Mouse (Mus musculus) gastrocnemius, adult 2 months (tissue): ENCODE results near the gene Ifitm5. TPM values are rescaled to one million over a fixed set of nuclear protein-coding genes. Genes with fewer than 3 reads are reported as not detected.
A peak's percentile ranks its signal among the peaks of the same experiment; 100 is the strongest.

ENCODE experiments used
- DNase-seq: peaks from one replicate; pipeline ENCODE4 v3.0.0; 2022
- H3K27ac ChIP-seq: fragments of 200-600 bp; 2 replicates; pipeline ENCODE4 v1.8.1; 2022; ENCODE audit warnings: mild to moderate bottlenecking
- H3K4me3 ChIP-seq: fragments of 200-600 bp; 2 replicates; pipeline ENCODE4 v1.8.1; 2022; ENCODE audit warnings: mild to moderate bottlenecking, moderate library complexity
- CTCF ChIP-seq: fragments of 200-600 bp; IDR thresholded peaks from 2 replicates; pipeline ENCODE4 v1.8.1; 2022; ENCODE audit warnings: antibody characterized with exemption, mild to moderate bottlenecking, moderate library complexity
- intact Hi-C: fragments of 180-260 bp; cut with DNase I; formaldehyde crosslinking; loops from one replicate; pipeline ENCODE4 v1.15.1; 2025
- total RNA-seq, 2 experiments: library from RNA; stranded (reverse); gene quantifications; 2 replicates each; pipeline ENCODE4 v1.2.3; 2021

Ifitm5 gene
- total RNA-seq, 2 experiments from 2014 or later = 0.33 TPM; not detected in 1

DNA sequence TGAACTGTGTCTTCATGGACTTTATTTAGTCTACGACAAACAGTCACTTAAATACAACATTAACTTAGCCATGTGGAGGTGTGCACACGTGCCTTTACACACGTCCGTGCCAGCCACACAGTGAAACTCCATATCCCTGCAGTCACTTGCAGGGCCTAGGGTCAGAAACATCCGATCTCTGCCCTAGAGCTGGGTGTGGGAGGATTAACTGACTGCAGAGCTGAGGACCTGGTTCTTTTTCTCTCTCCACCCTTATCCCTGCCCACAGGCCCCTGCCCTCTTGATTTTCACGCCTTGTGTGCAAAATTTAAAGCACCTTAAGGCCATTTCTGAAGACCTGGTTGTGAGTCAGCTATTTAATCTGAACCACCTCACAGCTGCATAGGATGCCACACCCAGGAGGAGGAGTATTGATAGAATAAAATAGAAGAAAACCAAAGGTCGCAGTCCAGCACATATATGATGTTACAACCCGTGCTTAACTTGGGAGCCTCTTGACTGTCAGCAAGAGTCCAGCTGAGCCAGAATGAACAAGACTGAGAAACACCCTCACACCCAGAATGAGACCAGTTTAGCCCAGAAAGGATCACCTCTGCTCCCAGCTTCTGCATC, 29.6 kb downstream of the Ifitm5 start, which contains the start of gene Nlrp6:
TSS of gene Nlrp6 (plus strand) at position 485 of the 612 bp plus-strand sequence.
- no peak for TF ChIP-seq CTCF
- H3K4me3 ChIP-seq = no peak within 1 kb of the TSS
- DNase-seq = no peak
- no peak within 1 kb of the TSS for H3K27ac ChIP-seq
- intact Hi-C loops = no loop called here

DNA sequence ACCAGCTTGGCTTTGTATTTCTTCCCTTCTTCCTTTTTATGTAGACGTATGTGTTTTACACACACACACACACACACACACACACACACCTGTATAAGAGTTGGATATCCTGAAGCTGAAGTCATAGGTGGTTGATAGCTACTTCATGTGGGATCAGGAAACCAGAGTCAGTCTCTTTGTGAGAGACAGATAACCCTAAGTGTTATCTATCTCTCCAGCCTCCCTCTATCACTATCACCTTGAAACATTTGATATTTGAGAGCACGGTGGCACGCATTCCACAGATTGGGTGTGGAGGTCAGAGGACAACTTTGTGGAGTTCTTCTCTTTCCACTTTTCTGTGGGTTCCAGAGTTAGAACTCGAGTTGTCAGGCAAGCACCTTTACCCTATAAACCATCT, 30.2 kb downstream of the Ifitm5 start:
- intact Hi-C loops = no loop called here
- H3K27ac ChIP-seq = no peak overlapping the region
- no peak for DNase-seq
- no peak overlapping the region for H3K4me3 ChIP-seq
- TF ChIP-seq CTCF = no peak

DNA sequence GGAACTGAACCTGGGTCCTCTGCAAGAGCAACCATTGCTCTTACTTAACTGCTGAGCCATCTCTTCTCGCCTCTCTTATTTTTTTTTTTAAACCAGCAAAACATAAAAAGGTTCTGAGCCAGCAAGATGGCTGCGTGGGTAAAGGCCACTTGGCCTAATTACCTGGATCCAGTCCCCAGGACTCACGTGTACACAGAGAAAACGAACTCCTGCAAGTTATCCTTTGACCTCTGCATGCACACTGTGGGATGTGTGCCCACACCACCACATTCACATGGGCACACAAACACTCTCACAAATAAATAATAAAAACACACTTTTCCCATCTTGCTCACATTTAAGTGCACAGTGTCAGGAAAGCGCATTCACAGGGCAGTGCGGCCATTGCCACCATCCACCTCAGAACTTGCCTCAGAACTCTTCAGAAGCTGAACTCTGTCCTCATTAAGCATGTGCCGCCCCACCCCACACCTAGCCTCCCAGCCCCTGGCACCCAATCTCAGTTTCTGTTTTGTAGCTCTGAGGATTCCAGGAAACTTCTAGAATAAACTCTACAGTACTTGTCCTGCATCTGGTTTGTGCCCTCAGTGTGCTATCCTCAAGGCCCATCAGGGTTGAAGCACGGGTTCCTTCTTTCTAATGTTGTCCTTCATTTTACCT, 35.9 kb downstream of the Ifitm5 start:
- no peak for TF ChIP-seq CTCF
- no peak overlapping the region for H3K4me3 ChIP-seq

DNA sequence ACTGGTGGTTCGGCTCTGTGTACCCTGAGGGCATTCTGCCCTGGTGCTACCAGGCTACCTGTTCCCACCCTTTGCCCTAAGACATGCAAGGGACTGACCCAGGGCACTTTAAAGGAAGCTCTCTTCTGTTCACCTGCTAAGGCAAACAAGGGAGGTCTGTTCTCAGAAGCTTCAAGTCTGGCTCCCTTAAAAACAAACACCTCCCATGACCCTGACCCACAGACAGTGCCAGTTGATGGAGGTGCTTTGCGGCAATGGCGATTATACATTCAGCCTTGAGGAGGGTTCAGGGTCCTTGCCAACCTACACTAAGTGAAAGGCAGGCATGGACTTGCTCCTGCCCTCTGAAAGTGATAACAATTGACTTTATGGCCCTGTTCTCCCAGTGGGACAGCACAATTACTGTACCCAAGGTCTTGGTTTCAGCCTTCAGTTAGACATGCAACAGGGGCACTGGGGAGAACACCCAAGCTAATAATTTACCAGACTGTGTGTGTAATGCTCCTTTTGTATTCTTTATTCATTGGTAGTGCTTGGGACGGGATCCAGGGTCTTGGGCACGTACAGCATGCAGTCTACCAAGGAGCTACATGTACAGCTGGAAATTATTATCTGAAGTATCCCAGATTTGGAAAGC, 37.1 kb downstream of the Ifitm5 start:
- no peak overlapping the region for H3K27ac ChIP-seq
- TF ChIP-seq CTCF = no peak
- DNase-seq = no peak
- no peak overlapping the region for H3K4me3 ChIP-seq
- intact Hi-C loops = no loop called here

More for the DNA sequence above, 35.9 kb downstream of the Ifitm5 start:
- intact Hi-C loops = no loop called here
- DNase-seq = no peak
- H3K27ac ChIP-seq = no peak overlapping the region

DNA sequence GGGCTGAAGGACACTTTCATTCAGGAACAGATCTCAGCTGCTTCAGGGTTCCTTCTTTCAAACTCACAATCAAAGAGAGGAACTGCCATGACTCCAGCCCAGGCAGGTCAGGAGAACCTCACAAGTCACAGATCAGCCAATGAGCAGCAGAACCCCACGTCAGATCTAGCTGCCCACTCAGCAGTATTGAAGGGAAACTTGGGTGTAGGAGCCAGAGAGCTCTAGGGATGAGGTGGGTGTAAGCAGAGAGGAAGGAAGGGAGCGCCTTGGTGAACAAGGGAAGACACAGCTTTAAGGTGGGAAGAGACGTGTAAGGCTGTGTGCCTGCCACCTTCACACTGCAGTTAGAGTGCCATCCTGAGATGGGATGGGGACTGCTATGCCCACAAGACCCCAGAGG, 37.8 kb downstream of the Ifitm5 start:
- no peak for TF ChIP-seq CTCF
- intact Hi-C loops = no loop called here
- no peak overlapping the region for H3K27ac ChIP-seq
- DNase-seq = no peak
- no peak overlapping the region for H3K4me3 ChIP-seq

DNA sequence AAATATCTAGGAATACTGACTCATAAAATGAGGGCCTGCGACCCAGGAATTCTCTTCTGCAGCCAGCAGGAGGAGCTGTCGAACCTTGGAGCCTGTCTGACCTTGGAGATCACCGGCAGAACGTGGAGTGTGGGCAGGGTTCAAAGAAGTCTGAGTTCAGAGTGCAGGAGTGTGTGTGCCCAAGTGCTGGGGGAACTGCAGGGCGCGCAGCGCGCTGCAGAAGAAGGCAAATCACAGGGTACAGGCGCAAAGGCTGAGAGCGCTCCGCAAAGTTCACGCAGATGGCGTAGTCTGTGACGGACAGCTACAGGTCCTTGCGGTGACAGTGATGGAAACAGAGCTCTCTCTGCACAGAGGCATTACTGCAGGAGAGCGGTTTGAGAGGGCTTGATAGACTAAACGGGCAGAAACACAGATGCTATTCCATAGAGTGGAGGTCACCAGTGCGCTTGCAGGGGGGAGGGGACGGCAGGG, 41.4 kb downstream of the Ifitm5 start:
- peak; percentile 89 for TF ChIP-seq CTCF
- peak; percentile 80 for DNase-seq
- Histone ChIP-seq H3K27ac (peak overlapping the region; percentile 63), H3K4me3 (peak overlapping the region; percentile 73)
- intact Hi-C loops = loop anchor here (1.0 to 5.0 kb wide), 2 partner anchors 99 to 140 kb away; no protein-coding TSS in a partner anchor

DNA sequence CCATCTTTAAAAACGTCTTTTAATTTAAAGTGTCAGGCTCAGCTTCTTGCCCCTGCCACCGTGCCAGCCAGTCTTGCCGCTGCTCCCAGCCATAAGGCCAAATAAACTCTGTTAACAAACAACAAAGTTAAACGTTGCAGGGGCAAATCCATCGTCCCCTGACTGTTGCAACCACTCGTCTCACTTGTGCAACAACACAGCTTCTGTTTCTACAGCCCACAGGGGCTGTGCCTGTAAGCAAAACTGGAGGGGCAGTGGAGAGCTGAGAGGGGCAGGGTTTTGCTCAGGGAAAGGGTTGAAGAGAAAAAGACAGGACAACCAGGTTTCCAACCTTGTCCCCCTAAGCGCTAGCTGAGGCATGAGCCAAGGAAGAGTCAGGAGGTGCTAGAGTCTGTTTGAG, 41.9 kb downstream of the Ifitm5 start:
- no peak for DNase-seq
- Histone ChIP-seq H3K27ac (no peak overlapping the region; the same call in 1 of the 2 replicates), H3K4me3 (no peak overlapping the region; the same call in 1 of the 2 replicates)
- intact Hi-C loops = loop anchor here (1.0 to 5.0 kb wide), 2 partner anchors 99 to 140 kb away; no protein-coding TSS in a partner anchor
- TF ChIP-seq CTCF = no peak

DNA sequence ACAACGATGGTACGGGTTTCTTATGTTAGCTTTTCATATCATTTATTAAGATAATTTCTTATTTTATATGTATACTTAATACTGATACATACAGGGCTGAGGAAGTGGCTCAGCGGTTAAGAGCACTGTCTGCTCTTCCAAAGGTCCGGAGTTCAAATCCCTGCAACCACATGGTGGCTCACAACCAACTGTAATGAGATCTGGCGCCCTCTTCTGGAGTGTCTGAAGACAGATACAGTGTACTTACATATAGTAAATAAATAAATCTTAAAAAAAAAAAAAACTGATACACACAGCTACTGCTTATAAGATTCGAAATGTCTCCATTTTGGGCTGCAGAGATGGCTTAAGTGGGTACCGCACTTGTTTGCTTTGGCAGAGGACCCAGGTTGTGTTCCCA, 42.4 kb downstream of the Ifitm5 start:
- no peak for DNase-seq
- TF ChIP-seq CTCF = peak; percentile 37
- H3K27ac ChIP-seq = no peak overlapping the region
- H3K4me3 ChIP-seq = no peak overlapping the region
- intact Hi-C loops = loop anchor here (1.0 to 5.0 kb wide), 3 partner anchors 51 to 141 kb away; no protein-coding TSS in a partner anchor

DNA sequence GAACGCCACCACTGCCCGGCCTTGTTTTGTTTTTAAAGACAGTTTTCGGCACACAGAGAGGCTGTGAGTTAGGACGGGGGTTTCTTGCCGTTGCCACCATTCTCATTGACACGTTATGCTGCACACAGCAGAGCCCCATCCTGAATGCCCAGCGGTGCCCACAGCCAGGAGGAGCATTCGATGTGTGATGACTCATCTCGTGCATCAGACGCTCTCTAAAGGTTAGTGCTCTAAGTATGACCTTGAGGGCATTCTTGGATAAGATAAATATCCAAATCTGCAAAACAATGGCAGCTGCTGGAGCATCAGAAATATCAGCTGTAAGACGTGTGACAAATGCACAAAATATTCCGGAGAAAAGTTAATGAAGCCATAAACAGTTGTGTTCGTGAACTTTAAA, 43.0 kb downstream of the Ifitm5 start:
- intact Hi-C loops = loop anchor here (2.0 to 5.0 kb wide), 2 partner anchors 52 to 100 kb away; no protein-coding TSS in a partner anchor
- TF ChIP-seq CTCF = no peak
- H3K4me3 ChIP-seq = no peak overlapping the region
- no peak overlapping the region for H3K27ac ChIP-seq
- DNase-seq = no peak

DNA sequence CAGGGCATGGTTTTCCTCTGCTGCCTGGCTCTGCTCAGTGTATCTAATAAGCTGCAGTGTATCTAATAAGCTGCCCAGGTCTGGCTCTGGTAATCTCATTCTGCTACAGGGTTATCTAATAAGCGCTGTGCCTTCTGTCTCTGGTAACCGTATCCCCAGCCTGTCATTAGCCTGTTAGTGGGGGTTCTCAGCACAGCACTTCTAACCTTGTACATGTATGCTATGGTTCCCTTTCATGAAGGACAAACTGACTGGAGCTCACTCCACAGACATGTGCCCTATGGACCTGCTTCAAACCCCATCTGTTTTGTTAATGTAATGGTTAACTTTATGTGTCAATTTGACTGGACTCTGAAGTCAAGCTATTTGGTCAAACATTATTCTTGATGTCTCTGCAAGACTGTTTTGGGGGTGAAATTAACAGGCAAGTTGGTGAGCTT, 44.4 kb downstream of the Ifitm5 start:
- TF ChIP-seq CTCF = no peak
- intact Hi-C loops = loop anchor here (2.0 to 5.0 kb wide), 2 partner anchors 53 to 102 kb away; no protein-coding TSS in a partner anchor
- Histone ChIP-seq H3K4me3 (no peak overlapping the region), H3K27ac (no peak overlapping the region)
- no peak for DNase-seq

DNA sequence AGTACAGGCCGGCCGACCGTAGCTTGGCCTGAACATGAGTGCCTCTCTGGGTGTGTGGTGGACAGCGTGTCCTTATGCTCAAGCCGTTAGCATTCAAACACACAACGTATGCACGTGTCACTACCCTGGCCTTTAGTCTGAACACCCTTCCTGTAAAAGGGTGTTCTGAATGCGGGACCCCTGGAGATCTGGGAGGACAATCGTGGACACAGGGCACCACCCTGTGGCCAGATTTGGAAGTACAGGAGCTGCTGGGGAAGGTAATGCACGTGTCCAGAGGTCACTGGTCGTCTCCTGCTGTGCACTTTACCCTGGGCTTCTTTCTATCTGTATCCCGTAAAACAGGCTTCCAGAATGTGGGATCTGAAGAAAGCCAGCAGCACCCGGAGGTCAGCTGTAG, 46.9 kb downstream of the Ifitm5 start:
- intact Hi-C loops = loop anchor here (1.0 to 5.0 kb wide), 4 partner anchors 22 to 269 kb away; partner anchors contain the start of genes Bet1l, Gm45785, Psmd13 and Ric8a
- Histone ChIP-seq H3K27ac (peak overlapping the region; percentile 97), H3K4me3 (no peak overlapping the region)
- peak; percentile 97 for TF ChIP-seq CTCF
- DNase-seq = peak; percentile 84

DNA sequence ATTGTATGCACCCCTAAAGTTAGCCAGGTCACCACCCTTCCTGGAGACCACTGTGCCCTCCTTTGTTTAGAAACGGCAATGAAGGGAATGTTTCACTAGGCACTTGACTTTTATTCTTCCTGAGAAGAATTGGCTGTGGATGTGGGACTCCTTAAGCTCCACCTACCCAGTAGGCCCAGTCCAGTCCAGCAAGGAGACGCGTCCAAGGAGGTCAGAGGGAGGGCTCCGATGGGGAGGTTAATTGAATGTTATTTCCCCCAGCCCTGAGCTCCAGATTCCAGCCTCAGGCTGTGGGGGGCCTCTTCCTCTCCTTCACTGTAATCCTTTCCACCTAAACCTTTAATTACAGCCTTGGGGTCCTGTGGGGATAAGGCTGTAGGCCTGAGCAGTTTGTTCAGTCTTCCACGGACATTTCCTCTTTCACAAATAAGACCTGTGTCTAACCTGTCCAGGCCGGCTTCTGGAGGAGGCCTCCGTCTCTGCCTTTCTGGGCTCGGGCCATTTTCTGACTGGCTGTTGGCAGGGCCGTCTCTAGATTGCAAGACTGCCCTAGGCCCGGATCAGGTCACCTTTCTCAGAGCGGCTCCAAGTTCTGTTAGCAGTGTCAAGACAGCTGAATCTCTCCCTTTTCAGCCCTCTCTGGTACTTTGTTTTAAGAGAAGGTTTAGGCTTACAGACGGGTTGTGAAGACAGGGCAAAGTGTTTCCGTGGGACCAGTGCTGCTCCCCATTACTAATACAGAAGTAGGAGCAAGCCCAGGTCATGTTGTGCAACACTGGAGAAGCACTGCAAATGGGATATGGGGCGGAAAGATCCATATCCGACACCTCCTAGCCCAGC, 47.8 kb downstream of the Ifitm5 start:
- intact Hi-C loops = loop anchor here (2.0 to 5.0 kb wide), 3 partner anchors 21 to 270 kb away; partner anchors contain the start of genes Bet1l, Gm45785, Psmd13 and Ric8a
- peak; percentile 90 for DNase-seq
- Histone ChIP-seq H3K27ac (peak overlapping the region; percentile 97), H3K4me3 (peak overlapping the region; percentile 4; the same call in 1 of the 2 replicates)
- TF ChIP-seq CTCF = no peak
